Mouse (Mus musculus): Measurements from ENCODE around the gene Igsf9. TPM values are rescaled to one million over a fixed set of nuclear protein-coding genes. Genes with fewer than 3 reads are reported as not detected.

Igsf9 gene
- total and polyA plus RNA-seq, 3 experiments: 2.7 to 6.5 (median 6.0) TPM

GRCm38 (mm10) chr1:172483361-172483660 is 1.7 kb downstream of the Igsf9 start:
- Histone ChIP-seq H3K27ac (ENCODE audit: insufficient read depth, low read depth) (no peak overlapping the region), H3K4me1 (ENCODE audit: control insufficient read depth in 1 of 2, insufficient read depth in 2 of 2) (peaks cover 2 to 37% of the 10 kb centered on the region in 2 experiments; a peak in 2 of 4 replicates), H3K4me2 (ENCODE audit: insufficient read depth, low read depth, poor library complexity, severe bottlenecking) (no peak overlapping the region), H3K9ac (ENCODE audit: insufficient read depth, low read depth) (no peak overlapping the region), H3K36me3 (replicated peaks in 1 of 2; ENCODE audit: control insufficient read depth in 1 of 2, insufficient read depth in 1 of 2, low read length in 1 of 2) (peaks cover 0 to 57% of the 10 kb centered on the region in 2 experiments), H3K79me2 (replicated peaks; ENCODE audit: control insufficient read depth, extremely low read depth, insufficient read depth, poor library complexity, severe bottlenecking) (no peaks in the 10 kb centered on the region), H3K4me3 (replicated peaks in 1 of 3; ENCODE audit: low read depth in 2 of 3, low read length in 2 of 3, poor library complexity in 1 of 3) (no peak overlapping the region), H3K27me3 (replicated peaks) (no peaks in the 10 kb centered on the region), H3K9me3 (replicated peaks; ENCODE audit: low read length) (no peaks in the 10 kb centered on the region)
- in situ Hi-C loops (cut with MboI; ENCODE audit: low pct_ligation_motif_present, low pct_unique_long_range_greater_than_20kb, low sequenced_read_pairs) (loop anchor here (5.0 kb wide), 1 partner anchor 66 kb away; no protein-coding TSS in a partner anchor), dilution Hi-C loops (cut with MboI; ENCODE audit: extremely low pct_ligation_motif_present, extremely low pct_unique_long_range_greater_than_20kb, low sequenced_read_pairs) (no loop called here)
- no peak for DNase-seq (ENCODE audit: extremely low read depth)
- TF ChIP-seq MXI1 (IDR thresholded peaks at IDR 0.05; ENCODE audit: low read depth, low read length) (no peak), NRF1 (IDR thresholded peaks at IDR 0.05; ENCODE audit: low read depth, low read length) (no peak), IRF4 (IDR thresholded peaks at IDR 0.05; ENCODE audit: low read depth, low read length) (no peak)

- H3K4me1 ChIP-seq (ENCODE audit: control insufficient read depth in 1 of 2, insufficient read depth in 2 of 2): peaks cover 2 to 37% of the 10 kb centered on the region in 2 experiments; a peak in 2 of 4 replicates
- H3K4me3 ChIP-seq (replicated peaks in 1 of 3; ENCODE audit: low read depth in 2 of 3, low read length in 2 of 3, poor library complexity in 1 of 3): no peak overlapping the region
- H3K27me3 ChIP-seq (replicated peaks): no peaks in the 10 kb centered on the region
- no peak overlapping the region for H3K9ac ChIP-seq (ENCODE audit: insufficient read depth, low read depth)
- no peak overlapping the region for H3K27ac ChIP-seq (ENCODE audit: insufficient read depth, low read depth)
- in situ Hi-C loops (cut with MboI; ENCODE audit: low pct_ligation_motif_present, low pct_unique_long_range_greater_than_20kb, low sequenced_read_pairs) (loop anchor here (5.0 kb wide), 1 partner anchor 67 kb away; no protein-coding TSS in a partner anchor), dilution Hi-C loops (cut with MboI; ENCODE audit: extremely low pct_ligation_motif_present, extremely low pct_unique_long_range_greater_than_20kb, low sequenced_read_pairs) (no loop called here)
- H3K79me2 ChIP-seq (replicated peaks; ENCODE audit: control insufficient read depth, extremely low read depth, insufficient read depth, poor library complexity, severe bottlenecking): no peaks in the 10 kb centered on the region
- H3K9me3 ChIP-seq (replicated peaks; ENCODE audit: low read length): no peaks in the 10 kb centered on the region
- no peak for DNase-seq (ENCODE audit: extremely low read depth)
- peaks cover 0 to 52% of the 10 kb centered on the region in 2 experiments for H3K36me3 ChIP-seq (replicated peaks in 1 of 2; ENCODE audit: control insufficient read depth in 1 of 2, insufficient read depth in 1 of 2, low read length in 1 of 2)
- TF ChIP-seq CHD2 (IDR thresholded peaks at IDR 0.05; ENCODE audit: low read length) (no peak), HCFC1 (IDR thresholded peaks at IDR 0.05; ENCODE audit: low read depth, low read length) (no peak), MAX (IDR thresholded peaks at IDR 0.05; ENCODE audit: low read length) (no peak)
- H3K4me2 ChIP-seq (ENCODE audit: insufficient read depth, low read depth, poor library complexity, severe bottlenecking): no peak overlapping the region
Observed at GRCm38 (mm10) chr1:172484236-172484635, 2.6 kb downstream of the Igsf9 start.

- no peak overlapping the region for H3K9ac ChIP-seq (ENCODE audit: insufficient read depth, low read depth)
- in situ Hi-C loops (cut with MboI; ENCODE audit: low pct_ligation_motif_present, low pct_unique_long_range_greater_than_20kb, low sequenced_read_pairs): loop anchor here (5.0 kb wide), 1 partner anchor 67 kb away; no protein-coding TSS in a partner anchor
Observed at GRCm38 (mm10) chr1:172484671-172485070, 3.1 kb downstream of the Igsf9 start.

More at GRCm38 (mm10) chr1:172484671-172485070, 3.1 kb downstream of the Igsf9 start:
- H3K79me2 ChIP-seq (replicated peaks; ENCODE audit: control insufficient read depth, extremely low read depth, insufficient read depth, poor library complexity, severe bottlenecking): no peaks in the 10 kb centered on the region
- H3K36me3 ChIP-seq (replicated peaks in 1 of 2; ENCODE audit: control insufficient read depth in 1 of 2, insufficient read depth in 1 of 2, low read length in 1 of 2): peaks cover 3 to 52% of the 10 kb centered on the region in 2 experiments
- TF ChIP-seq TCF12 (IDR thresholded peaks at IDR 0.05; ENCODE audit: low read depth, low read length): no peak
- TF ChIP-seq HCFC1 (IDR thresholded peaks at IDR 0.05; ENCODE audit: low read depth, low read length): no peak
- no peak for TF ChIP-seq MYC (IDR thresholded peaks at IDR 0.05; ENCODE audit: low read depth, low read length)
- TF ChIP-seq NRF1 (IDR thresholded peaks at IDR 0.05; ENCODE audit: low read depth, low read length): no peak
- TF ChIP-seq ZC3H11A (IDR thresholded peaks at IDR 0.05; ENCODE audit: low read depth, low read length): no peak
- no peak for TF ChIP-seq MAZ (IDR thresholded peaks at IDR 0.05; ENCODE audit: low read depth, low read length)
- no peak for TF ChIP-seq USF1 (IDR thresholded peaks at IDR 0.05; ENCODE audit: low read depth, low read length)
- TF ChIP-seq CHD1 (IDR thresholded peaks at IDR 0.05; ENCODE audit: low read depth, low read length): no peak
- TF ChIP-seq USF2 (conservative IDR thresholded peaks at IDR 0.05; ENCODE audit: low read depth, low read length): no peak
- TF ChIP-seq RCOR1 (conservative IDR thresholded peaks at IDR 0.05; ENCODE audit: low read depth, low read length): no peak
- TF ChIP-seq SIN3A (IDR thresholded peaks at IDR 0.05; ENCODE audit: low read length): no peak
- no peak for TF ChIP-seq ELF1 (IDR thresholded peaks at IDR 0.05; ENCODE audit: low read depth, low read length)
- no peak for TF ChIP-seq E2F4 (IDR thresholded peaks at IDR 0.05; ENCODE audit: insufficient replicate concordance, low read depth, low read length)
- no peak for TF ChIP-seq POLR2AphosphoS2 (IDR thresholded peaks at IDR 0.05; ENCODE audit: low read depth, low read length)
- no peak for TF ChIP-seq CTCF (conservative IDR thresholded peaks at IDR 0.05 in 1 of 2, IDR thresholded peaks at IDR 0.05 in 1 of 2; ENCODE audit: low read depth in 2 of 2, low read length in 2 of 2)
- no peak overlapping the region for H3K4me2 ChIP-seq (ENCODE audit: insufficient read depth, low read depth, poor library complexity, severe bottlenecking)
- no peaks in the 10 kb centered on the region for H3K27me3 ChIP-seq (replicated peaks)
- no peaks in the 10 kb centered on the region for H3K9me3 ChIP-seq (replicated peaks; ENCODE audit: low read length)
- H3K4me1 ChIP-seq (ENCODE audit: control insufficient read depth in 1 of 2, insufficient read depth in 2 of 2): peaks cover 2 to 37% of the 10 kb centered on the region in 2 experiments; a peak in 2 of 4 replicates
- no peak overlapping the region for H3K4me3 ChIP-seq (replicated peaks in 1 of 3; ENCODE audit: low read depth in 2 of 3, low read length in 2 of 3, poor library complexity in 1 of 3)
- H3K27ac ChIP-seq (ENCODE audit: insufficient read depth, low read depth): no peak overlapping the region
- DNase-seq (ENCODE audit: extremely low read depth): no peak
- dilution Hi-C loops (cut with MboI; ENCODE audit: extremely low pct_ligation_motif_present, extremely low pct_unique_long_range_greater_than_20kb, low sequenced_read_pairs): no loop called here

Data from CH12.LX (cell line).